Mouse (Mus musculus): Measurements from ENCODE around the gene Yrdc. TPM values are rescaled to one million over a fixed set of nuclear protein-coding genes. Genes with fewer than 3 reads are reported as not detected.

Yrdc gene
- polyA plus RNA-seq, 1 experiment, result 36.5 TPM

GRCm38 (mm10) chr4:124881341-124881908 is 30.9 kb downstream of the Yrdc start:
- H3K4me3 ChIP-seq, result no peak overlapping the region
- H3K4me2 ChIP-seq (ENCODE audit: low read depth), result no peak overlapping the region
- no peaks in the 10 kb centered on the region for H3K36me3 ChIP-seq (ENCODE audit: control insufficient read depth, insufficient read depth)
- H3ac ChIP-seq (ENCODE audit: control insufficient read depth, insufficient read length), result no peak overlapping the region
- H3K27me3 ChIP-seq (ENCODE audit: control insufficient read depth, insufficient read depth, insufficient read length), result peaks cover 42% of the 10 kb centered on the region
- H3K79me2 ChIP-seq (ENCODE audit: control insufficient read depth, insufficient read depth), result no peaks in the 10 kb centered on the region
- TF ChIP-seq SRF (IDR thresholded peaks at IDR 0.05; ENCODE audit: control insufficient read depth, insufficient read length, low read depth), result no peak

GRCm38 (mm10) chr4:124882151-124882729 is 31.8 kb downstream of the Yrdc start:
- Histone ChIP-seq H3K4me3 (no peak overlapping the region), H3ac (ENCODE audit: control insufficient read depth, insufficient read length) (no peak overlapping the region), H3K79me2 (ENCODE audit: control insufficient read depth, insufficient read depth) (no peaks in the 10 kb centered on the region), H3K27me3 (ENCODE audit: control insufficient read depth, insufficient read depth, insufficient read length) (peaks cover 44% of the 10 kb centered on the region), H3K36me3 (ENCODE audit: control insufficient read depth, insufficient read depth) (no peaks in the 10 kb centered on the region), H3K4me2 (ENCODE audit: low read depth) (no peak overlapping the region)
- no peak for TF ChIP-seq TCF3 (IDR thresholded peaks at IDR 0.05; ENCODE audit: insufficient read length, low read depth)
- TF ChIP-seq MYOG (IDR thresholded peaks at IDR 0.05; ENCODE audit: control insufficient read depth in 1 of 3, insufficient read depth in 1 of 3, insufficient read length in 2 of 3, low read depth in 2 of 3), result no peak
- peak; percentile 72 for TF ChIP-seq REST (IDR thresholded peaks at IDR 0.05; ENCODE audit: insufficient read depth, insufficient read length)
- TF ChIP-seq TCF12 (IDR thresholded peaks at IDR 0.05; ENCODE audit: insufficient read depth, poor library complexity, severe bottlenecking), result no peak
- no peak for TF ChIP-seq SRF (IDR thresholded peaks at IDR 0.05; ENCODE audit: control insufficient read depth, insufficient read length, low read depth)
- no peak for TF ChIP-seq E2F4 (IDR thresholded peaks at IDR 0.05; ENCODE audit: insufficient read depth)
- TF ChIP-seq MYOD1 (IDR thresholded peaks at IDR 0.05; ENCODE audit: control insufficient read depth in 1 of 3, insufficient read length in 2 of 3, low read depth in 2 of 3), result no peak

- H3K79me2 ChIP-seq (ENCODE audit: control insufficient read depth, insufficient read depth), result no peaks in the 10 kb centered on the region
- no peak overlapping the region for H3ac ChIP-seq (ENCODE audit: control insufficient read depth, insufficient read length)
- H3K27me3 ChIP-seq (ENCODE audit: control insufficient read depth, insufficient read depth, insufficient read length), result peaks cover 56% of the 10 kb centered on the region
- no peak overlapping the region for H3K4me3 ChIP-seq
- TF ChIP-seq CEBPB (IDR thresholded peaks at IDR 0.05; ENCODE audit: insufficient read depth, poor library complexity, severe bottlenecking), result no peak
- TF ChIP-seq POLR2AphosphoS2 (IDR thresholded peaks at IDR 0.05; ENCODE audit: insufficient read length, low read depth), result no peak
- TF ChIP-seq SRF (IDR thresholded peaks at IDR 0.05; ENCODE audit: control insufficient read depth, insufficient read length, low read depth), result no peak
- TF ChIP-seq REST (IDR thresholded peaks at IDR 0.05; ENCODE audit: insufficient read depth, insufficient read length), result no peak
- no peak for TF ChIP-seq E2F4 (IDR thresholded peaks at IDR 0.05; ENCODE audit: insufficient read depth)
- TF ChIP-seq USF1 (IDR thresholded peaks at IDR 0.05; ENCODE audit: low read depth), result no peak
- no peaks in the 10 kb centered on the region for H3K36me3 ChIP-seq (ENCODE audit: control insufficient read depth, insufficient read depth)
- no peak overlapping the region for H3K4me2 ChIP-seq (ENCODE audit: low read depth)
These were observed 38.2 kb downstream of the Yrdc start for GRCm38 (mm10) chr4:124888702-124889101.

GRCm38 (mm10) chr4:124889935-124890334 is 39.5 kb downstream of the Yrdc start:
- H3K27me3 ChIP-seq (ENCODE audit: control insufficient read depth, insufficient read depth, insufficient read length), result peaks cover 69% of the 10 kb centered on the region
- H3K79me2 ChIP-seq (ENCODE audit: control insufficient read depth, insufficient read depth), result no peaks in the 10 kb centered on the region
- no peak overlapping the region for H3ac ChIP-seq (ENCODE audit: control insufficient read depth, insufficient read length)
- no peaks in the 10 kb centered on the region for H3K36me3 ChIP-seq (ENCODE audit: control insufficient read depth, insufficient read depth)
- no peak overlapping the region for H3K4me2 ChIP-seq (ENCODE audit: low read depth)
- no peak for TF ChIP-seq SRF (IDR thresholded peaks at IDR 0.05; ENCODE audit: control insufficient read depth, insufficient read length, low read depth)
- no peak for TF ChIP-seq REST (IDR thresholded peaks at IDR 0.05; ENCODE audit: insufficient read depth, insufficient read length)
- TF ChIP-seq TCF12 (IDR thresholded peaks at IDR 0.05; ENCODE audit: insufficient read depth, poor library complexity, severe bottlenecking), result no peak
- no peak overlapping the region for H3K4me3 ChIP-seq

GRCm38 (mm10) chr4:124890831-124891230 is 40.4 kb downstream of the Yrdc start:
- H3K36me3 ChIP-seq (ENCODE audit: control insufficient read depth, insufficient read depth), result no peaks in the 10 kb centered on the region
- TF ChIP-seq MAX (IDR thresholded peaks at IDR 0.05; ENCODE audit: low read depth) (no peak), POLR2AphosphoS2 (IDR thresholded peaks at IDR 0.05; ENCODE audit: insufficient read length, low read depth) (no peak), CEBPB (IDR thresholded peaks at IDR 0.05; ENCODE audit: insufficient read depth, poor library complexity, severe bottlenecking) (no peak)
- peaks cover 66% of the 10 kb centered on the region for H3K27me3 ChIP-seq (ENCODE audit: control insufficient read depth, insufficient read depth, insufficient read length)

GRCm38 (mm10) chr4:124893769-124894168 is 43.3 kb downstream of the Yrdc start:
- H3K27me3 ChIP-seq (ENCODE audit: control insufficient read depth, insufficient read depth, insufficient read length), result peaks cover 51% of the 10 kb centered on the region
- no peaks in the 10 kb centered on the region for H3K79me2 ChIP-seq (ENCODE audit: control insufficient read depth, insufficient read depth)
- TF ChIP-seq USF1 (IDR thresholded peaks at IDR 0.05; ENCODE audit: low read depth) (no peak), CEBPB (IDR thresholded peaks at IDR 0.05; ENCODE audit: insufficient read depth, poor library complexity, severe bottlenecking) (no peak), MYOG (IDR thresholded peaks at IDR 0.05; ENCODE audit: control insufficient read depth in 1 of 3, insufficient read depth in 1 of 3, insufficient read length in 2 of 3, low read depth in 2 of 3) (no peak), MAX (IDR thresholded peaks at IDR 0.05; ENCODE audit: low read depth) (no peak), SRF (IDR thresholded peaks at IDR 0.05; ENCODE audit: control insufficient read depth, insufficient read length, low read depth) (no peak), POLR2AphosphoS2 (IDR thresholded peaks at IDR 0.05; ENCODE audit: insufficient read length, low read depth) (no peak), POLR2A (IDR thresholded peaks at IDR 0.05; ENCODE audit: insufficient read length, low read depth) (no peak), TCF3 (IDR thresholded peaks at IDR 0.05; ENCODE audit: insufficient read length, low read depth) (no peak), TCF12 (IDR thresholded peaks at IDR 0.05; ENCODE audit: insufficient read depth, poor library complexity, severe bottlenecking) (no peak), MYOD1 (IDR thresholded peaks at IDR 0.05; ENCODE audit: control insufficient read depth in 1 of 3, insufficient read length in 2 of 3, low read depth in 2 of 3) (no peak), E2F4 (IDR thresholded peaks at IDR 0.05; ENCODE audit: insufficient read depth) (no peak)
- H3K4me3 ChIP-seq, result no peak overlapping the region
- H3K36me3 ChIP-seq (ENCODE audit: control insufficient read depth, insufficient read depth), result no peaks in the 10 kb centered on the region
- H3ac ChIP-seq (ENCODE audit: control insufficient read depth, insufficient read length), result no peak overlapping the region
- no peak overlapping the region for H3K4me2 ChIP-seq (ENCODE audit: low read depth)

More at GRCm38 (mm10) chr4:124890831-124891230, 40.4 kb downstream of the Yrdc start:
- no peaks in the 10 kb centered on the region for H3K79me2 ChIP-seq (ENCODE audit: control insufficient read depth, insufficient read depth)
- H3K4me3 ChIP-seq, result no peak overlapping the region
- H3K4me2 ChIP-seq (ENCODE audit: low read depth), result no peak overlapping the region
- H3ac ChIP-seq (ENCODE audit: control insufficient read depth, insufficient read length), result no peak overlapping the region
